Mouse (Mus musculus): ENCODE measurements around the gene Fus. TPM values are rescaled to one million over a fixed set of nuclear protein-coding genes. Genes with fewer than 3 reads are reported as not detected.

The Fus gene
- polyA plus RNA-seq (2015; fragmentation: Nextera tagmentation; extraction: Ambion mirVana): 172 TPM in 2 replicates

GRCm38 (mm10) chr7:127967004-127967921 is at the start of gene Fus:
TSS of gene Fus (plus strand) at chr7:127967457.

GRCm38 (mm10) chr7:127929923-127930322 is 37.3 kb upstream of the Fus start, which contains the start of gene Prss8:
TSS of gene Prss8 (minus strand) at chr7:127930104.

GRCm38 (mm10) chr7:127946470-127947023 is 20.7 kb upstream of the Fus start, which contains the start of gene Prss36:
TSS of gene Prss36 (minus strand) at chr7:127946725.

DNA sequence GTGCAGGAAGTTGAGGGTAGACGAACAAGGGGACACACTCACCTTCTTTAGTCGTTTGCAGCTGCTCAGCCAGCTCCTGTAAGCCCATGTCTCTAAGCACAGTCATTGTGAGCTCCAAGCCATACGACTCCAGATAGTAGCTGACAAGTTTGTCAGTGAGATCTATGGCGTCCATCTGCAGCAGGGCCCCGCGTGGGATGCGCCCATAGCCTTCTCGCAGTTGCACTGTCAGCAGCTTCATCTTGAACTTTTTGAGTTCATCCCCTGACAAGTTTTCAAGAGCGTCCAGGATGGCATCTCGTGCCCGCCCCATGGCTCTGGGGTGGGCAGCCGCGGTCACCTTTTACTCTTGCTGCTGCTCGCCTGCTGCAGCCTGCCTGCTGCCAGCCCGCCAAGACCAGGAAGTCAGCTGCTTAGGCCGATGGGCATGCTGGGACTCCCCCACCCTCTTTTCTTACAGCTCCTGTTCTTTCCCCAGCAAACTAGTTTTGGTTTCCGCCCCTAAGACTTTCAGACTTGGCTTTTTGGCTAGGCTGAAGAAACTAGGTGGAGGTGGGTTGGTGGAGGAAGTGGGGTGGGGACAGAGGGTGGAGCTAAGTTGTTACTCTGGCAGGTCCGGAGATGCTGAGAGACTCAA is 26.2 kb downstream of the Fus start, which contains the start of gene Pycard:
Gene Pycard, minus strand, starts transcription at position 527 of the 637 bp plus-strand sequence.

DNA sequence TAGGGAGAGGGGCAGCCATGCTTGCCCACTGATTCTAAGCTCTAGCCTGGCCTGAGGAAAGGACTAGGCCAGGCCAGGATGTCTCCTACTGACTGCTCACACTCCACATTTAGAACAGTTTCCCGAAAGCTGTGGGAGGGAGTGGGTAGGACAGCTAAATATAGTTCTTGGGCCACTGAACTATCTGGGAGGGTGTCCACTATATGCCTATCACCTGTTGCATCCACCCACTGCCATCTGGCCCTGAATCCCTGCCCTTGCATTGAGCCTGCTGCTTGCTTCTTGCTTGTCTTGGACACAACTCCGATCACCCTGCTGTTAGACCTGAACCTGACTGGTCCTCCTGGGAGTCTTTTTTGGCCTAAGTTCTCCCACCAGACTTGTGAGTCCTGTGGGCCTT is 36.4 kb downstream of the Fus start, which contains the start of gene Trim72:
Gene Trim72, plus strand, starts transcription at position 262 of the 400 bp plus-strand sequence.

Other genes starting within 250 kb of the Fus start
- gene Ctf2, start 235.3 kb upstream of the Fus start, polyA plus RNA-seq (2015; fragmentation: Nextera tagmentation; extraction: Ambion mirVana): 0.12 TPM in 1 of 2 replicates, not detected in the other
- gene Fbxl19, start 222.9 kb upstream of the Fus start, polyA plus RNA-seq (2015; fragmentation: Nextera tagmentation; extraction: Ambion mirVana): 1.1 and 1.4 TPM in 2 replicates
- 22.1 and 26.0 TPM in 2 replicates for gene Orai3, start 197.6 kb upstream of the Fus start, polyA plus RNA-seq (2015; fragmentation: Nextera tagmentation; extraction: Ambion mirVana)
- 9.4 and 11.0 TPM in 2 replicates for gene Setd1a, start 190.8 kb upstream of the Fus start, polyA plus RNA-seq (2015; fragmentation: Nextera tagmentation; extraction: Ambion mirVana)
- gene Gm49388, start 181.8 kb upstream of the Fus start, polyA plus RNA-seq (2015; fragmentation: Nextera tagmentation; extraction: Ambion mirVana): not detected in 2 replicates
- gene Hsd3b7, start 166.9 kb upstream of the Fus start, polyA plus RNA-seq (2015; fragmentation: Nextera tagmentation; extraction: Ambion mirVana): 26.7 and 37.8 TPM in 2 replicates
- gene Stx4a, start 143.2 kb upstream of the Fus start, polyA plus RNA-seq (2015; fragmentation: Nextera tagmentation; extraction: Ambion mirVana): 47.2 and 47.9 TPM in 2 replicates
- gene Stx1b, start 142.9 kb upstream of the Fus start, polyA plus RNA-seq (2015; fragmentation: Nextera tagmentation; extraction: Ambion mirVana): 0.67 and 1.3 TPM in 2 replicates
- gene Zfp646, start 91.2 kb upstream of the Fus start, polyA plus RNA-seq (2015; fragmentation: Nextera tagmentation; extraction: Ambion mirVana): 3.5 and 3.8 TPM in 2 replicates
- gene Zfp668, start 90.6 kb upstream of the Fus start, polyA plus RNA-seq (2015; fragmentation: Nextera tagmentation; extraction: Ambion mirVana): 6.5 and 6.9 TPM in 2 replicates
- gene Prss53, start 76.5 kb upstream of the Fus start, polyA plus RNA-seq (2015; fragmentation: Nextera tagmentation; extraction: Ambion mirVana): 0.65 and 0.75 TPM in 2 replicates
- gene Gm21974, start 72.0 kb upstream of the Fus start, polyA plus RNA-seq (2015; fragmentation: Nextera tagmentation; extraction: Ambion mirVana): not detected in 2 replicates
- 151 and 156 TPM in 2 replicates for gene Vkorc1, start 71.8 kb upstream of the Fus start, polyA plus RNA-seq (2015; fragmentation: Nextera tagmentation; extraction: Ambion mirVana)
- 103 and 107 TPM in 2 replicates for gene Bckdk, start 63.4 kb upstream of the Fus start, polyA plus RNA-seq (2015; fragmentation: Nextera tagmentation; extraction: Ambion mirVana)
- gene Kat8, start 54.9 kb upstream of the Fus start, polyA plus RNA-seq (2015; fragmentation: Nextera tagmentation; extraction: Ambion mirVana): 16.2 and 16.4 TPM in 2 replicates
- 27.0 and 30.7 TPM in 2 replicates for gene Prss8, start 37.4 kb upstream of the Fus start, polyA plus RNA-seq (2015; fragmentation: Nextera tagmentation; extraction: Ambion mirVana)
- 7.0 and 8.1 TPM in 2 replicates for gene Prss36, start 20.7 kb upstream of the Fus start, polyA plus RNA-seq (2015; fragmentation: Nextera tagmentation; extraction: Ambion mirVana)
- gene Pycard, start 26.4 kb downstream of the Fus start, polyA plus RNA-seq (2015; fragmentation: Nextera tagmentation; extraction: Ambion mirVana): 74.4 and 124 TPM in 2 replicates
- 0.10 and 0.20 TPM in 2 replicates for gene Trim72, start 36.5 kb downstream of the Fus start, polyA plus RNA-seq (2015; fragmentation: Nextera tagmentation; extraction: Ambion mirVana)
- gene Itgam, start 95.2 kb downstream of the Fus start, polyA plus RNA-seq (2015; fragmentation: Nextera tagmentation; extraction: Ambion mirVana): 5.6 and 33.1 TPM in 2 replicates
- gene Gm49368, start 95.2 kb downstream of the Fus start, polyA plus RNA-seq (2015; fragmentation: Nextera tagmentation; extraction: Ambion mirVana): 0.80 TPM in 1 of 2 replicates, not detected in the other
- 0.07 and 0.29 TPM in 2 replicates for gene Itgax, start 162.1 kb downstream of the Fus start, polyA plus RNA-seq (2015; fragmentation: Nextera tagmentation; extraction: Ambion mirVana)
- not detected in 2 replicates for gene Itgad, start 186.9 kb downstream of the Fus start, polyA plus RNA-seq (2015; fragmentation: Nextera tagmentation; extraction: Ambion mirVana)
- 0.26 TPM in 1 of 2 replicates, not detected in the other for gene Cox6a2, start 238.9 kb downstream of the Fus start, polyA plus RNA-seq (2015; fragmentation: Nextera tagmentation; extraction: Ambion mirVana)

Measured in urinary bladder, postnatal 0 days (tissue).